ENCODE assay signal across 8 mouse cellular contexts in genomic region chr9:37147359-37147685, GRCm38 (mm10). TPM values are rescaled to one million over a fixed set of nuclear protein-coding genes. Genes with fewer than 3 reads are reported as not detected.
DNase-seq lines count a peak whose midpoint lies in the region; ATAC-seq and TF ChIP-seq lines count a peak whose summit lies in the region.

Gene Pknox2, minus strand, starts transcription at chr9:37147407.

- peak; percentile 80 for TF ChIP-seq CTCF in lung, embryonic 14.5 days (IDR thresholded peaks at IDR 0.05; ENCODE audit: low read depth)

- no peaks in the 10 kb centered on the region for H3K9me3 ChIP-seq in lung, embryonic 14.5 days (ENCODE audit: low read depth, low read length)

- H3K4me1 ChIP-seq in lung, embryonic 14.5 days (ENCODE audit: insufficient read depth) = 0 out of 2 replicates have a peak, but pooled peaks cover 2% of the 10 kb centered on the region

- 2% methylated on average over 10 of the region's 13 CpGs for whole genome bisulfite sequencing in lung, embryonic 14.5 days

- H3K27me3 ChIP-seq in lung, embryonic 14.5 days (ENCODE audit: insufficient read depth, low read length) = 0 out of 2 replicates have a peak, but pooled peaks cover 4% of the 10 kb centered on the region

- no peaks in the 10 kb centered on the region for H3K36me3 ChIP-seq in lung, embryonic 14.5 days (ENCODE audit: insufficient read depth)

- H3K4me3 ChIP-seq in lung, embryonic 14.5 days (ENCODE audit: low read depth, low read length) = peak within 1 kb of the TSS; percentile 69

- peak within 1 kb of the TSS; percentile 97 for H3K27ac ChIP-seq in lung, embryonic 14.5 days (ENCODE audit: low read depth)

- peak within 1 kb of the TSS; percentile 91 for H3K4me2 ChIP-seq in lung, embryonic 14.5 days

- ATAC-seq in frontal cortex, adult (ENCODE audit: low TSS enrichment) = peak; percentile 47
- peak; percentile 83 for ATAC-seq in lung, embryonic 14.5 days (ENCODE audit: insufficient read depth)

- DNase-seq in ES-CJ7 (ENCODE audit: low read depth, low spot score) = peak; percentile 87
- DNase-seq in cerebellum, adult 11-12 months = peak; percentile 90
- peak; percentile 87 for DNase-seq in heart, postnatal 4 days
- DNase-seq in layer of hippocampus, adult 8-10 months (ENCODE audit: low spot score in 2 of 2) = peak; percentile 77 to 82
- DNase-seq in lung, embryonic 14.5 days = peak; percentile 94
- peak; percentile 77 for DNase-seq in ovary, postnatal 14 days (ENCODE audit: low spot score)
- peak; percentile 71 to 84 for DNase-seq in urinary bladder, postnatal 4 days (ENCODE audit: low spot score in 2 of 2)

- H3K9ac ChIP-seq in lung, embryonic 14.5 days = peak within 1 kb of the TSS; percentile 79

RNA-seq across cellular contexts. Expression of gene Pknox2, which starts in this region (rescaled TPM):
- 1 to 10 TPM; 7.0 TPM for total RNA-seq in heart, postnatal 4 days (2021)
- 10 to 100 TPM; 38.5 to 59.5 (median 43.0) TPM for total RNA-seq in layer of hippocampus, adult 8-10 months (2022)
- 6.7 and 7.1 TPM in 2 replicates for polyA plus RNA-seq in lung, embryonic 14.5 days (2014; fragmentation: Nextera tagmentation; extraction: Ambion mirVana)

Comparison
In these comparisons a context has a peak if more than half of its experiments do, and no peak if none do; other contexts are left out.
1. Peak in every context shown above with its lines: DNase-seq, ATAC-seq, H3K4me3 ChIP-seq and H3K27ac ChIP-seq.
2. RNA of gene Pknox2 (total RNA-seq): 38.5 to 59.5 TPM in layer of hippocampus, adult 8-10 months; 7.0 TPM in heart, postnatal 4 days; every median in the first group is over 4 times any median in the second.